Comparison of ENCODE assay signal across 8 mouse cellular contexts in the genomic region with DNA sequence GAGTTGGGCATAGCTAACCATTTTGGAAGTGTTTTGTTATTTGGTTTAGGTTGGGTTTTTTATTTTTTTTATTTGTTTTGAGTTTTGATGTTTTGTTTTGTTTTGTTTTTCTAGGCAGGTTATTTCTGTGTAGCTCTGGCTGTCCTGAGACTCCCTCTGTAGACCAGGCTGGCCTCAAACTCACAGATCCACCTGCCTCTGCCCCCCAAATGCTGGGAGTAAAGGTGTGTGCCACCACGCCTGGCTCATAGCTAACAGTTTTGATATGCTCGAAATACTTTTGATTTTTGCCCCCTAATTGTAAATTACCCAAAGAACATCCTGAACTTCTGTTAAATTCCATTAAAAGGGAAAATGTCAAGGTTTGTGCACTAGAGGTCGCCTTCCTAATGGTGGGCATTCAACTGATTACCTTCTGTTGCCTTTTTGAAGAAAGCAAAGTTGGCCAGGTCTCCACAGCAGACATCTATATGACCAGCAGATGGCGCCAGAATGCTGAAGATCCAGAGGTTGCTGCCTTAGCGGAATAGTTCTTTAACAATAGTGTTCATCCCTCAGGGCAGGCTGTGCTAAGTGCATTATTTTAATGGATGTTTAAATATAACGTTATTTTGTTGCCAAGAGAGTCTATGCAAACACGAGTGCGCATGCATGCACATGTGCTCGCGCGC.
DNase-seq lines count a peak whose midpoint lies in the region; ATAC-seq and TF ChIP-seq lines count a peak whose summit lies in the region.

No protein-coding gene starts in this region.

- no peaks in the 10 kb centered on the region for H3K4me1 ChIP-seq in kidney, adult 2 months (ENCODE audit: control insufficient read depth, insufficient read depth, low read length)
- H3K4me1 ChIP-seq in midbrain, embryonic 14.5 days (ENCODE audit: control insufficient read depth, insufficient read depth, low read length): no peaks in the 10 kb centered on the region

- no peak overlapping the region for H3K27ac ChIP-seq in kidney, adult 2 months (ENCODE audit: insufficient read depth, low read depth, low read length)
- no peak overlapping the region for H3K27ac ChIP-seq in midbrain, embryonic 14.5 days (replicated peaks; ENCODE audit: low read depth, low read length)

- intact Hi-C loops in left cerebral cortex, postnatal 4 days (cut with DNase I): no loop called here

- no peak for TF ChIP-seq POLR2A in kidney, adult 2 months (IDR thresholded peaks at IDR 0.05; ENCODE audit: low read depth, low read length)

- peak; percentile 93 for TF ChIP-seq CTCF in kidney, adult 2 months (conservative IDR thresholded peaks at IDR 0.05; ENCODE audit: insufficient read depth, insufficient read length, low read depth, low read length)

- peak; percentile 90 for DNase-seq in 416B (ENCODE audit: low read depth)
- peak; percentile 21 for DNase-seq in adrenal gland, adult 8-10 months
- DNase-seq in embryo, embryonic 11.5 days (ENCODE audit: low read depth, low spot score): peak; percentile 75
- DNase-seq in heart, adult 11 months: peak; percentile 91
- peak; percentile 85 for DNase-seq in kidney, adult 2 months
- peak; percentile 77 for DNase-seq in left cerebral cortex, postnatal 4 days
- peak; percentile 95 for DNase-seq in midbrain, embryonic 14.5 days
- DNase-seq in spleen, postnatal 36 days (ENCODE audit: low spot score in 2 of 2): peak; percentile 27 to 39

- ATAC-seq in midbrain, embryonic 14.5 days (ENCODE audit: low FRiP score, low TSS enrichment): peak; percentile 90

- H3K9me3 ChIP-seq in midbrain, embryonic 14.5 days (ENCODE audit: control insufficient read depth, low read length): no peaks in the 10 kb centered on the region

- no peak overlapping the region for H3K4me3 ChIP-seq in kidney, adult 2 months (ENCODE audit: insufficient read depth, low read depth, low read length)
- H3K4me3 ChIP-seq in midbrain, embryonic 14.5 days (replicated peaks; ENCODE audit: low read depth, low read length): no peak overlapping the region

- WGBS in kidney, adult 2 months: 37% methylated on average over 11 of the region's 11 CpGs
- 46% methylated on average over 11 of the region's 11 CpGs for WGBS in midbrain, embryonic 14.5 days

- H3K36me3 ChIP-seq in kidney, adult 2 months (ENCODE audit: control insufficient read depth, insufficient read depth, low read length): no peaks in the 10 kb centered on the region
- H3K36me3 ChIP-seq in midbrain, embryonic 14.5 days (ENCODE audit: control insufficient read depth, insufficient read depth, low read length): no peaks in the 10 kb centered on the region

- no peak overlapping the region for H3K9ac ChIP-seq in midbrain, embryonic 14.5 days (replicated peaks; ENCODE audit: low read length)

- no peaks in the 10 kb centered on the region for H3K27me3 ChIP-seq in kidney, adult 2 months (replicated peaks; ENCODE audit: control insufficient read depth, insufficient read depth, low read length)
- no peaks in the 10 kb centered on the region for H3K27me3 ChIP-seq in midbrain, embryonic 14.5 days (ENCODE audit: control insufficient read depth, insufficient read depth, low read length)

- no peak overlapping the region for H3K4me2 ChIP-seq in midbrain, embryonic 14.5 days (ENCODE audit: low read length)

Comparison
In these comparisons a context has a peak if more than half of its experiments do, and no peak if none do; other contexts are left out.
1. DNase-seq: peak in every context shown above with its lines; median percentile 95 in midbrain, embryonic 14.5 days; 91 in heart, adult 11 months; 90 in 416B; 85 in kidney, adult 2 months; 77 in left cerebral cortex, postnatal 4 days; 75 in embryo, embryonic 11.5 days; 33 in spleen, postnatal 36 days; 21 in adrenal gland, adult 8-10 months.